Mouse (Mus musculus) heart, embryonic 12.5 days (tissue): Measurements from ENCODE around the gene Hnrnpr. TPM values are rescaled to one million over a fixed set of nuclear protein-coding genes. Genes with fewer than 3 reads are reported as not detected.

ENCODE experiments used
- ATAC-seq: fragments of 200-750 bp; cut with Nextera tagmentation; 2 replicates; pipeline ENCODE4 v1.8.0; 2017; ENCODE audit warnings: moderate TSS enrichment, moderate library complexity; ENCODE audit not compliant: insufficient number of reproducible peaks, low FRiP score
- H3K27ac ChIP-seq: fragments of 300-500 bp; sonication (generic); 2 replicates; pipeline ENCODE4 v1.5.1; 2016; ENCODE audit warnings: mild to moderate bottlenecking, moderate library complexity; ENCODE audit not compliant: poor library complexity, severe bottlenecking
- H3K27me3 ChIP-seq: fragments of 300-500 bp; sonication (generic); replicated peaks from 2 replicates; pipeline ENCODE4 v1.6.1; 2016; ENCODE audit warnings: mild to moderate bottlenecking, moderate library complexity
- H3K36me3 ChIP-seq: fragments of 300-500 bp; sonication (generic); 2 replicates; pipeline ENCODE4 v1.6.1; 2016; ENCODE audit warnings: mild to moderate bottlenecking, moderate library complexity
- H3K4me1 ChIP-seq: fragments of 300-500 bp; sonication (generic); replicated peaks from 2 replicates; pipeline ENCODE4 v1.6.1; 2016; ENCODE audit warnings: mild to moderate bottlenecking
- H3K4me2 ChIP-seq: fragments of 300-500 bp; sonication (generic); 2 replicates; pipeline ENCODE4 v1.6.1; 2016; ENCODE audit warnings: mild to moderate bottlenecking, moderate library complexity
- H3K4me3 ChIP-seq: fragments of 300-500 bp; sonication (generic); 2 replicates; pipeline ENCODE4 v1.5.1; 2016; ENCODE audit warnings: mild to moderate bottlenecking
- H3K9ac ChIP-seq: fragments of 300-500 bp; sonication (generic); 2 replicates; pipeline ENCODE4 v1.6.1; 2016; ENCODE audit warnings: mild to moderate bottlenecking, moderate library complexity
- H3K9me3 ChIP-seq: fragments of 300-500 bp; sonication (generic); replicated peaks from 2 replicates; pipeline ENCODE4 v1.6.1; 2016; ENCODE audit warnings: mild to moderate bottlenecking, moderate library complexity
- WGBS: fragments of 180-500 bp; shearing (Covaris S2); methylation state at CpG from one replicate; pipeline ENCODE4 v1.1.7; 2016; 5-methylcytosine and 5-hydroxymethylcytosine counted together
- polyA plus RNA-seq: library from polyadenylated mRNA; unstranded; fragments of >200 nt; fragmentation: Nextera tagmentation; extraction: Ambion mirVana; gene quantifications from 2 replicates; pipeline ENCODE4 v1.2.1, GENCODE M21; 2016

Hnrnpr gene
- polyA plus RNA-seq, 1 experiment from 2014 or later, result 112 TPM

GRCm38 (mm10) chr4:136335065-136335464, 24.3 kb downstream of the Hnrnpr start:
- WGBS, result 22% methylated on average over 2 of the region's 2 CpGs
- Histone ChIP-seq H3K4me1 (peaks cover 16% of the 10 kb centered on the region), H3K27ac (peak overlapping the region; percentile 71), H3K27me3 (no peaks in the 10 kb centered on the region), H3K9ac (no peak overlapping the region), H3K4me2 (no peak overlapping the region), H3K4me3 (no peak overlapping the region), H3K36me3 (peaks cover 49% of the 10 kb centered on the region), H3K9me3 (no peaks in the 10 kb centered on the region)
- no peak for ATAC-seq

GRCm38 (mm10) chr4:136337129-136337528, 26.4 kb downstream of the Hnrnpr start:
- Histone ChIP-seq H3K4me3 (no peak overlapping the region), H3K9ac (no peak overlapping the region), H3K27me3 (no peaks in the 10 kb centered on the region), H3K27ac (peak overlapping the region; percentile 54; the same call in 1 of the 2 replicates), H3K9me3 (no peaks in the 10 kb centered on the region), H3K36me3 (peaks cover 46% of the 10 kb centered on the region), H3K4me1 (peaks cover 16% of the 10 kb centered on the region), H3K4me2 (no peak overlapping the region)
- WGBS, result 37% methylated on average over 4 of the region's 4 CpGs
- no peak for ATAC-seq

- no peaks in the 10 kb centered on the region for H3K9me3 ChIP-seq
- H3K9ac ChIP-seq, result no peak overlapping the region
- peaks cover 3% of the 10 kb centered on the region; the same call in 1 of the 2 replicates for H3K4me1 ChIP-seq
- H3K27ac ChIP-seq, result no peak overlapping the region
- no peak for ATAC-seq
- no peak overlapping the region for H3K4me3 ChIP-seq
- peaks cover 70% of the 10 kb centered on the region for H3K36me3 ChIP-seq
- H3K27me3 ChIP-seq, result no peaks in the 10 kb centered on the region
- no peak overlapping the region for H3K4me2 ChIP-seq
- WGBS, result 55% methylated on average over 6 of the region's 6 CpGs
These were observed 38.9 kb downstream of the Hnrnpr start for GRCm38 (mm10) chr4:136349616-136350015.

GRCm38 (mm10) chr4:136357026-136357425, 46.3 kb downstream of the Hnrnpr start:
- Histone ChIP-seq H3K9ac (no peak overlapping the region), H3K27me3 (no peaks in the 10 kb centered on the region), H3K4me3 (no peak overlapping the region), H3K36me3 (peaks cover 81% of the 10 kb centered on the region), H3K27ac (no peak overlapping the region), H3K4me2 (no peak overlapping the region), H3K4me1 (no peaks in the 10 kb centered on the region), H3K9me3 (no peaks in the 10 kb centered on the region)
- 60% methylated on average over 6 of the region's 6 CpGs for WGBS
- ATAC-seq, result no peak

- WGBS, result 95% methylated on average over 4 of the region's 4 CpGs
- no peaks in the 10 kb centered on the region for H3K4me1 ChIP-seq
- H3K27me3 ChIP-seq, result no peaks in the 10 kb centered on the region
- no peak for ATAC-seq
- no peaks in the 10 kb centered on the region for H3K9me3 ChIP-seq
- peaks cover 77% of the 10 kb centered on the region for H3K36me3 ChIP-seq
- no peak overlapping the region for H3K4me3 ChIP-seq
- H3K27ac ChIP-seq, result no peak overlapping the region
- no peak overlapping the region for H3K9ac ChIP-seq
- no peak overlapping the region for H3K4me2 ChIP-seq
These were observed 46.7 kb downstream of the Hnrnpr start for GRCm38 (mm10) chr4:136357429-136357828.

- H3K36me3 ChIP-seq, result no peaks in the 10 kb centered on the region
- H3K9me3 ChIP-seq, result no peaks in the 10 kb centered on the region
- H3K27me3 ChIP-seq, result no peaks in the 10 kb centered on the region
- H3K9ac ChIP-seq, result no peak overlapping the region
- ATAC-seq, result no peak
- H3K4me1 ChIP-seq, result no peaks in the 10 kb centered on the region
- no peak overlapping the region for H3K27ac ChIP-seq
- 42% methylated on average over 4 of the region's 4 CpGs for WGBS
- H3K4me2 ChIP-seq, result no peak overlapping the region
- no peak overlapping the region for H3K4me3 ChIP-seq
These were observed 57.1 kb downstream of the Hnrnpr start for GRCm38 (mm10) chr4:136367856-136368255.

GRCm38 (mm10) chr4:136369727-136370126, 59.0 kb downstream of the Hnrnpr start:
- H3K27ac ChIP-seq, result no peak overlapping the region
- no peak overlapping the region for H3K4me2 ChIP-seq
- no peak for ATAC-seq
- no peaks in the 10 kb centered on the region for H3K36me3 ChIP-seq
- 5% methylated on average over 3 of the region's 3 CpGs for WGBS
- no peak overlapping the region for H3K9ac ChIP-seq
- H3K4me3 ChIP-seq, result no peak overlapping the region
- H3K4me1 ChIP-seq, result peaks cover 6% of the 10 kb centered on the region
- 0 out of 2 replicates have a peak, but pooled peaks cover 3% of the 10 kb centered on the region for H3K27me3 ChIP-seq
- H3K9me3 ChIP-seq, result no peaks in the 10 kb centered on the region

GRCm38 (mm10) chr4:136373494-136374181, 62.9 kb downstream of the Hnrnpr start:
- no peaks in the 10 kb centered on the region for H3K9me3 ChIP-seq
- WGBS, result 53% methylated on average over 14 of the region's 14 CpGs
- no peak overlapping the region for H3K4me3 ChIP-seq
- H3K36me3 ChIP-seq, result no peaks in the 10 kb centered on the region
- 0 out of 2 replicates have a peak, but pooled peaks cover 3% of the 10 kb centered on the region for H3K27me3 ChIP-seq
- no peak for ATAC-seq
- H3K4me1 ChIP-seq, result peaks cover 6% of the 10 kb centered on the region
- H3K9ac ChIP-seq, result no peak overlapping the region
- H3K27ac ChIP-seq, result no peak overlapping the region
- H3K4me2 ChIP-seq, result no peak overlapping the region

- Histone ChIP-seq H3K4me1 (peaks cover 6% of the 10 kb centered on the region), H3K27me3 (0 out of 2 replicates have a peak, but pooled peaks cover 3% of the 10 kb centered on the region), H3K4me3 (no peak overlapping the region), H3K9ac (no peak overlapping the region), H3K36me3 (no peaks in the 10 kb centered on the region), H3K9me3 (no peaks in the 10 kb centered on the region), H3K4me2 (no peak overlapping the region), H3K27ac (no peak overlapping the region)
- ATAC-seq, result no peak
- WGBS, result 84% methylated on average over 5 of the region's 5 CpGs
These were observed 66.3 kb downstream of the Hnrnpr start for GRCm38 (mm10) chr4:136377001-136377400.

GRCm38 (mm10) chr4:136383052-136383451, 72.3 kb downstream of the Hnrnpr start:
- Histone ChIP-seq H3K4me2 (no peak overlapping the region), H3K4me1 (no peaks in the 10 kb centered on the region), H3K9me3 (no peaks in the 10 kb centered on the region), H3K27me3 (0 out of 2 replicates have a peak, but pooled peaks cover 2% of the 10 kb centered on the region), H3K36me3 (no peaks in the 10 kb centered on the region), H3K9ac (no peak overlapping the region), H3K27ac (no peak overlapping the region), H3K4me3 (no peak overlapping the region)
- 75% methylated on average over 5 of the region's 5 CpGs for WGBS
- ATAC-seq, result no peak

- ATAC-seq, result no peak
- Histone ChIP-seq H3K4me3 (no peak overlapping the region), H3K9me3 (no peaks in the 10 kb centered on the region), H3K27ac (no peak overlapping the region), H3K9ac (no peak overlapping the region), H3K4me1 (no peaks in the 10 kb centered on the region), H3K27me3 (0 out of 2 replicates have a peak, but pooled peaks cover 6% of the 10 kb centered on the region), H3K4me2 (no peak overlapping the region), H3K36me3 (no peaks in the 10 kb centered on the region)
- 87% methylated on average over 6 of the region's 6 CpGs for WGBS
These were observed 73.1 kb downstream of the Hnrnpr start for GRCm38 (mm10) chr4:136383839-136384238.

GRCm38 (mm10) chr4:136387261-136387660, 76.5 kb downstream of the Hnrnpr start:
- Histone ChIP-seq H3K9ac (no peak overlapping the region), H3K27me3 (0 out of 2 replicates have a peak, but pooled peaks cover 6% of the 10 kb centered on the region), H3K4me3 (no peak overlapping the region), H3K9me3 (no peaks in the 10 kb centered on the region), H3K36me3 (no peaks in the 10 kb centered on the region), H3K27ac (no peak overlapping the region), H3K4me2 (no peak overlapping the region), H3K4me1 (no peaks in the 10 kb centered on the region)
- ATAC-seq, result no peak
- 45% methylated on average over 11 of the region's 11 CpGs for WGBS
